Mouse (Mus musculus): ENCODE measurements at regions not wholly inside any gene's neighbourhood (a gene's known extent, or its start where the extent isn't known, plus 50 kb on each side); places are given as distances from the start of the nearest gene placed in this dataset.

DNA sequence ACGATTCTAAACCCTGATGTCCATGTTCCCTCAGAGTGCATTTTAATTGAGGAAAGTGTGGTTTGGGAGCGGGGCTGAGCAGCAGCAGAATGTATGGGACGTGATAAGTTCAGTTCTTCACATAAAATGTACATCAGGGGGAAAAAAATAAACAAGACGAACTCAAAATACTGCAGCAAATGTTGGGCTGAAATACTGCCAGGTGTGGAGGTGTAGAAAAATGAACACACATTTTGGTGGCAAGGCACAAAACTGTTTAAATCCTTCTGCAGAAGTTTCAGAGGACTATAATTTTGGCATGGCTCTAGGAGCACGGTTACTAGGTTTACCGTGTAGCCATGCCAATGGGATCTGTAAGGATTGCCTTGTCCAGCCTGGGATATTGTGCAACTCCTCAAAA, 81.3 kb upstream of the Rfx3 start:
- Histone ChIP-seq H3K4me3 (replicated peaks in 1 of 3; ENCODE audit: low read depth in 2 of 3, low read length in 2 of 3, poor library complexity in 1 of 3) (no peak overlapping the region), H3K27ac (ENCODE audit: insufficient read depth, low read depth) (no peak overlapping the region), H3K79me2 (replicated peaks; ENCODE audit: control insufficient read depth, extremely low read depth, insufficient read depth, poor library complexity, severe bottlenecking) (no peaks in the 10 kb centered on the region), H3K36me3 (replicated peaks in 1 of 2; ENCODE audit: control insufficient read depth in 1 of 2, insufficient read depth in 1 of 2, low read length in 1 of 2) (no peaks in the 10 kb centered on the region), H3K27me3 (replicated peaks) (no peaks in the 10 kb centered on the region), H3K9me3 (replicated peaks; ENCODE audit: low read length) (no peaks in the 10 kb centered on the region), H3K9ac (ENCODE audit: insufficient read depth, low read depth) (no peak overlapping the region), H3K4me2 (ENCODE audit: insufficient read depth, low read depth, poor library complexity, severe bottlenecking) (no peak overlapping the region), H3K4me1 (ENCODE audit: control insufficient read depth in 1 of 2, insufficient read depth in 2 of 2) (peaks cover 0 to 4% of the 10 kb centered on the region in 2 experiments; a peak in 2 of 4 replicates)
- in situ Hi-C loops (cut with MboI; ENCODE audit: low pct_ligation_motif_present, low pct_unique_long_range_greater_than_20kb, low sequenced_read_pairs) (no loop called here), dilution Hi-C loops (cut with MboI; ENCODE audit: extremely low pct_ligation_motif_present, extremely low pct_unique_long_range_greater_than_20kb, low sequenced_read_pairs) (no loop called here)
- TF ChIP-seq POLR2A (IDR thresholded peaks at IDR 0.05; ENCODE audit: low read depth, low read length) (no peak), ZC3H11A (IDR thresholded peaks at IDR 0.05; ENCODE audit: low read depth, low read length) (no peak), HCFC1 (IDR thresholded peaks at IDR 0.05; ENCODE audit: low read depth, low read length) (no peak), TCF12 (IDR thresholded peaks at IDR 0.05; ENCODE audit: low read depth, low read length) (no peak), USF2 (conservative IDR thresholded peaks at IDR 0.05; ENCODE audit: low read depth, low read length) (no peak), POLR2AphosphoS2 (IDR thresholded peaks at IDR 0.05; ENCODE audit: low read depth, low read length) (no peak), ZNF384 (IDR thresholded peaks at IDR 0.05; ENCODE audit: low read depth, low read length) (no peak), MYC (IDR thresholded peaks at IDR 0.05; ENCODE audit: low read depth, low read length) (no peak), RCOR1 (conservative IDR thresholded peaks at IDR 0.05; ENCODE audit: low read depth, low read length) (no peak), MEF2A (IDR thresholded peaks at IDR 0.05; ENCODE audit: borderline replicate concordance, low read depth, low read length) (no peak), JUND (conservative IDR thresholded peaks at IDR 0.05; ENCODE audit: low read depth, low read length) (no peak), TBP (conservative IDR thresholded peaks at IDR 0.05; ENCODE audit: low read depth, low read length) (no peak), NELFE (IDR thresholded peaks at IDR 0.05; ENCODE audit: low read depth, low read length) (no peak), NRF1 (IDR thresholded peaks at IDR 0.05; ENCODE audit: low read depth, low read length) (no peak), SMC3 (IDR thresholded peaks at IDR 0.05; ENCODE audit: low read depth, low read length) (no peak)
- no peak for DNase-seq (ENCODE audit: extremely low read depth)

DNA sequence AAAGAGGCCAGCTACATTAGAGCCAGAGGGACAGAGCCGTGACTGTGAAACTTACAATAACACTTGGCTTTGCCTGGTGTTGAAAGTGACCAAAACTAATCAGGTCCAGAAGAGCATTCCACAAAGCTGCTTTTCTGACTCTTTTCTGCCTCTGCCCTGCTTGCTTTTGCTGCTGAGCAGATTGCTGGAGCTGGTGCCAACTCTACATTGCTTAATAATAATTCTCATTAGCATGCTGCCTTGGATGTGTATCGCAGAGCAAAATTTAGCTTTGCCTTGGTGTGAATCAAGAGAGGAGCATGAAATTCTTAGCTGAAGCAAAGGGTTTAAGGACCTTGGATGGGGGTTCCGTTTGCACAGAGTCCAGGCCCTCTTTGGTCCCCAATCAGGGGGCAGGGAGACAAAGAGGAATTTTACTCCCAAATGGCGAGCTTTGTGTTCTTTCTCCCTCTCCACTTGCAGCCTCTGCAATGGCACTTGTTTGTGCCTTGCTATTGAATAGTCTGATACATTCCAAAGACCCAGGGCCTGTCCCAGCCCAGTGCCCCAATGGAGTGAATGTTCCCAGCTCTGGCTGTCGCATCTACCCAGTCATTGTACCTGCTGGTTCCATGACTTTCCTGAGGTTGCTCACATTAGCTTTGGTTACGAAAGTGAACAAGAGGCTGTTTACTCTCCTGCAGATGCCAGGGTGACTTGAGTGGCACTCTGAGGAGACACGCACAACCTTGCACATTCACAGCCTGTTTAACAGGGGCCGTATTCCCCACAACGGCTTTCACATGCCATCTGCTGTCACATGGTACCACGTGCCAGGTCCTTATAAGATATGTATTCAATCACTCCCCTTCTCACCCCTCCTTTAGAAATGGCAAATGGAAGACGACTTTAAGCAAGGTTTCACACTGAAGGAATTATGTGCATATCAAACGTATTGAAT, 76.9 kb upstream of the Rfx3 start:
- in situ Hi-C loops (cut with MboI; ENCODE audit: low pct_ligation_motif_present, low pct_unique_long_range_greater_than_20kb, low sequenced_read_pairs) (no loop called here), dilution Hi-C loops (cut with MboI; ENCODE audit: extremely low pct_ligation_motif_present, extremely low pct_unique_long_range_greater_than_20kb, low sequenced_read_pairs) (no loop called here)
- Histone ChIP-seq H3K9me3 (replicated peaks; ENCODE audit: low read length) (no peaks in the 10 kb centered on the region), H3K4me1 (ENCODE audit: control insufficient read depth in 1 of 2, insufficient read depth in 2 of 2) (no peaks in the 10 kb centered on the region), H3K4me3 (replicated peaks in 1 of 3; ENCODE audit: low read depth in 2 of 3, low read length in 2 of 3, poor library complexity in 1 of 3) (no peak overlapping the region), H3K79me2 (replicated peaks; ENCODE audit: control insufficient read depth, extremely low read depth, insufficient read depth, poor library complexity, severe bottlenecking) (no peaks in the 10 kb centered on the region), H3K27me3 (replicated peaks) (no peaks in the 10 kb centered on the region), H3K4me2 (ENCODE audit: insufficient read depth, low read depth, poor library complexity, severe bottlenecking) (no peak overlapping the region), H3K9ac (ENCODE audit: insufficient read depth, low read depth) (no peak overlapping the region), H3K27ac (ENCODE audit: insufficient read depth, low read depth) (no peak overlapping the region), H3K36me3 (replicated peaks in 1 of 2; ENCODE audit: control insufficient read depth in 1 of 2, insufficient read depth in 1 of 2, low read length in 1 of 2) (no peaks in the 10 kb centered on the region)
- TF ChIP-seq UBTF (IDR thresholded peaks at IDR 0.05; ENCODE audit: low read depth, low read length) = no peak
- no peak for TF ChIP-seq TBP (conservative IDR thresholded peaks at IDR 0.05; ENCODE audit: low read depth, low read length)
- TF ChIP-seq MAZ (IDR thresholded peaks at IDR 0.05; ENCODE audit: low read depth, low read length) = no peak
- TF ChIP-seq ZKSCAN1 (IDR thresholded peaks at IDR 0.05; ENCODE audit: borderline replicate concordance, low read depth, low read length) = no peak
- no peak for TF ChIP-seq POLR2AphosphoS2 (IDR thresholded peaks at IDR 0.05; ENCODE audit: low read depth, low read length)
- no peak for TF ChIP-seq MYC (IDR thresholded peaks at IDR 0.05; ENCODE audit: low read depth, low read length)
- no peak for TF ChIP-seq EP300 (IDR thresholded peaks at IDR 0.05; ENCODE audit: low read length)
- TF ChIP-seq ELF1 (IDR thresholded peaks at IDR 0.05; ENCODE audit: low read depth, low read length) = no peak
- no peak for TF ChIP-seq CHD1 (IDR thresholded peaks at IDR 0.05; ENCODE audit: low read depth, low read length)
- no peak for TF ChIP-seq GABPA (IDR thresholded peaks at IDR 0.05; ENCODE audit: insufficient replicate concordance, low read depth, low read length)
- no peak for TF ChIP-seq TCF12 (IDR thresholded peaks at IDR 0.05; ENCODE audit: low read depth, low read length)
- no peak for TF ChIP-seq PAX5 (IDR thresholded peaks at IDR 0.05; ENCODE audit: low read length)
- TF ChIP-seq MAX (IDR thresholded peaks at IDR 0.05; ENCODE audit: low read length) = no peak
- no peak for TF ChIP-seq SMC3 (IDR thresholded peaks at IDR 0.05; ENCODE audit: low read depth, low read length)
- TF ChIP-seq RCOR1 (conservative IDR thresholded peaks at IDR 0.05; ENCODE audit: low read depth, low read length) = no peak
- TF ChIP-seq MXI1 (IDR thresholded peaks at IDR 0.05; ENCODE audit: low read depth, low read length) = no peak
- no peak for TF ChIP-seq NELFE (IDR thresholded peaks at IDR 0.05; ENCODE audit: low read depth, low read length)
- TF ChIP-seq ZC3H11A (IDR thresholded peaks at IDR 0.05; ENCODE audit: low read depth, low read length) = no peak
- no peak for DNase-seq (ENCODE audit: extremely low read depth)

Data from CH12.LX (cell line).